Mouse (Mus musculus): ENCODE measurements at regions not wholly inside any gene's neighbourhood (a gene's known extent, or its start where the extent isn't known, plus 50 kb on each side); places are given as distances from the start of the nearest gene placed in this dataset.

DNA sequence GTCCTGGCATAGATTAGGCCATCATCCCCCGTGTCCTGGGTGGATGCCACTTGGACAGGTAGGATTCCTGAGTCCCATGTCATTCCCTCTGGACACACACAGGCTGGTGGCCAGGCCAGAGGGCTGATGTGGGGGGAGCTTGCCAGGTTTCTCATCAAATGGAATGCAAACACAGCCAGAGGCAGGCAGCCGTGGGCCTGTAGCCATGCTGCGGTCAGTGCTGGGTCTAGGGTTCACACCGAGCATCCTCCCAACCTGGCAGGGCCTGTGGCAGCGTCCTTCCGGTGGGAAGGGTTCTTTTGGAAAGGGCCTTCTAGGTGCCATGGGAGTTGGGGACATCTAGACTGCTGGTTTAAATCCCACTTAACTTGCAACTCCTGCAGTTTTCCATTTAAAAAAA is 80.7 kb upstream of the Ubl3 start:
- TF ChIP-seq POLR2A (IDR thresholded peaks at IDR 0.05; ENCODE audit: control insufficient read depth, extremely low read depth, insufficient read depth, low read length, poor library complexity) (no peak), CTCF (IDR thresholded peaks at IDR 0.05; ENCODE audit: borderline replicate concordance, control insufficient read depth, extremely low read depth, insufficient read depth, low read length, poor library complexity) (no peak)

All from thymus, adult 2 months (tissue).